Mouse (Mus musculus): ENCODE results near the gene Glt1d1.

DNA sequence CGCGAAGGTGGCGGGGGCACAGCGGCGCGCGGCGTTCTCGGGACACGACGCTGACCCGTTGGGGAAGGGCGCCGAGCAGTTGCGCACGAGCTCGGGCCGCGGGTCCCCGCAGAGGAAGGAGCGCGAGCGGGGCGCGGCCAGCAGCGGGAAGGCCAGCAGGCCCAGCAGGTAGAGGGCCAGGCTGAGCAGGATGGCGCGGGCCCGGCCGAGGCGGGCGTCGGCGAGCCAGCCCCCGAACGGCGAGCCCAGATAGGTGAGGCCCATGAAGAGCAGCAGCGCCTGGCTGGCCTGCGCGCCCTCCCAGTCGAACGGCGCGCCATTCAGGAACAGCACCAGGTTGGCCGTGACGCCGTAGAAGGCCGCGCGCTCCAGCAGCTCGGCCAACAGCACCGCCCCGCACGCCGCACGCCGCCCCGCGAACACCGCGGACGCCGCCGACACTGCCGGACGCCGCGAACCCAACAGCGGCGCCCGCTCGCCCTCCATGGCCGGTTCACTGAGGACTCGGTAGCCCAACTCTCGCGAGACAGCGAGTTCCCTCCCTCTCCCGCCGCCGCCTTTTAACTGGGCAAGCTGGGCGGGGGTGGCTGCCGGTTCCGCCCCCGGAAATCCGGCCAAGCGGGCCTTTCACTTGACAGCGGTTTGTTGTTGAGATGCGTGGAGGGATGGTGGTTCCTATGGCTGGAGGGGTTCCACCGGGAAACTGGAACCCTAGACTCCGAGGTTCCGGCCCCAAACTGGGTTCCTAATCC is 15.0 kb upstream of the Glt1d1 start:
- TF ChIP-seq CTCF (IDR thresholded peaks at IDR 0.05; ENCODE audit: borderline replicate concordance, insufficient read depth, low read depth, low read length) (no peak), POLR2A (IDR thresholded peaks at IDR 0.05; ENCODE audit: borderline replicate concordance, insufficient read depth, low read length) (peak; percentile 84)
